Mouse (Mus musculus): ENCODE results near the gene Sh3rf1. TPM values are rescaled to one million over a fixed set of nuclear protein-coding genes. Genes with fewer than 3 reads are reported as not detected.

Gene Sh3rf1
- polyA plus RNA-seq, 1 experiment from 2014 or later: 22.5 TPM

- Histone ChIP-seq H3K36me3 (ENCODE audit: insufficient read depth) (peaks cover 19% of the 10 kb centered on the region), H3K4me1 (ENCODE audit: insufficient read depth) (peaks cover 38% of the 10 kb centered on the region), H3K9ac (no peak overlapping the region), H3K27me3 (ENCODE audit: insufficient read depth, low read length) (no peaks in the 10 kb centered on the region), H3K4me2 (no peak overlapping the region), H3K27ac (ENCODE audit: low read depth) (no peak overlapping the region), H3K9me3 (ENCODE audit: low read depth, low read length) (no peaks in the 10 kb centered on the region), H3K4me3 (ENCODE audit: low read depth, low read length) (no peak overlapping the region)
- ATAC-seq (ENCODE audit: insufficient read depth) (no peak), DNase-seq (no peak)
- 85% methylated on average over 11 of the region's 11 CpGs for WGBS
- TF ChIP-seq CTCF (IDR thresholded peaks at IDR 0.05; ENCODE audit: low read depth): no peak
Measured at GRCm38 (mm10) chr8:61230881-61231755, 7.4 kb downstream of the Sh3rf1 start.

DNA sequence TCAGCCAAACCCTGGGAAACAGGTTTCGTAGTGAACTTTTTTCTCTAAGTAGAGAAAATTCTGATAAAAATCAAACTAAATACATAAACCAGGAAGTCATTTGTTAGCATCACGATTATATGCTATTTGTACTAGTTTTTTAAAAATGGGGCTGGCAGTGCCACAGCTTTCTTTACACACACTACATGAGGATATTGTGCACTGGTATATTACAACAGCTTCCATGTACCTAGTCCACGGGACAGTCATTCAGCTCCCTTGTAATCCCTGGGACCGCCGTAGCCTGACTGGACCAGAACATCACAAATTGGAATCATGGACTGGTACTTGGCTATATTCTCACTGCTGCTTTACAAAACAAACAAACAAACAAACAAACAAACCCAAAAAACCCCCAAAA, 11.8 kb downstream of the Sh3rf1 start:
- ATAC-seq (ENCODE audit: insufficient read depth): no peak
- 68% methylated on average over 5 of the region's 5 CpGs for WGBS
- TF ChIP-seq CTCF (IDR thresholded peaks at IDR 0.05; ENCODE audit: low read depth): no peak
- peaks cover 11% of the 10 kb centered on the region; the same call in 1 of the 2 replicates for H3K36me3 ChIP-seq (ENCODE audit: insufficient read depth)
- H3K4me1 ChIP-seq (ENCODE audit: insufficient read depth): peaks cover 21% of the 10 kb centered on the region
- no peaks in the 10 kb centered on the region for H3K27me3 ChIP-seq (ENCODE audit: insufficient read depth, low read length)
- no peak for DNase-seq
- H3K27ac ChIP-seq (ENCODE audit: low read depth): no peak overlapping the region
- H3K9me3 ChIP-seq (ENCODE audit: low read depth, low read length): no peaks in the 10 kb centered on the region
- no peak overlapping the region for H3K9ac ChIP-seq
- H3K4me3 ChIP-seq (ENCODE audit: low read depth, low read length): no peak overlapping the region
- no peak overlapping the region for H3K4me2 ChIP-seq

DNA sequence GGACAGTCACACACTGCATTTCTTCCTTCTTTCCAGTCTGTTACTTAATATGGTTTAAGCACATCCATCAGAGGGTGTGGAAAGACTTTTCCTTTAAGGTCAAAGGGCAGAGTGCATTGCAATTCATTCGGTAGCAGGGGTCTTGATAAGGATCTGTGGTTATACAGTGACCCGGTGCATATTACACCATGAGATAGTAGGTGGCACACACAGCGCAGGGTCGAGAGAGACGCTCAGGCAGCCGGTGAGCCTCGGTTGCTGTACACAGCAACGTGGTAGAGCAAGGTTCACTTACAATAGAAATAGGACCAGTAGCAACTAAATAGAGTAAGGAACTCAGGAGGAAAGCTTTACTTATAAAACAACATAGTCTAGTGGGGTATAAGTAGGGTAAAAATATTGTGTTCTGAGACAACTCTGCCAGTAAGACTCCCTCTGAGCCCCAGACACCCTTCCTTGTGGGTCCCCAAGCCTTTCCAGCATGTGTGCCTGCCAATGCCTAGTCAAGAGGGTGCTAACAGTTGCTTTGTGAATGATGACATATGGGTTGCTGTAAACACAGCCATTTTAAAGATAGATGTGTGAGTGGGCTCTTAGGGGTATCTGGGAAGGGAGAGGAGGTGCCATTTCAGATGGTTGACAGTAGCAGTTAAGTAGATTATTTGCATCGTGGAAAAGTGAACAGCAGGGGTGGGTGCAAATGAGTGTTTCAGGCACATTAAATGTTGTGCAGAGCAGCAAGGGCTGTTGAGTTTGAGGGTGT, 13.0 kb downstream of the Sh3rf1 start:
- DNase-seq: no peak
- Histone ChIP-seq H3K27ac (ENCODE audit: low read depth) (no peak overlapping the region), H3K36me3 (ENCODE audit: insufficient read depth) (peaks cover 11% of the 10 kb centered on the region; the same call in 1 of the 2 replicates), H3K27me3 (ENCODE audit: insufficient read depth, low read length) (no peaks in the 10 kb centered on the region), H3K4me2 (no peak overlapping the region), H3K4me1 (ENCODE audit: insufficient read depth) (peaks cover 21% of the 10 kb centered on the region), H3K9me3 (ENCODE audit: low read depth, low read length) (no peaks in the 10 kb centered on the region), H3K9ac (no peak overlapping the region), H3K4me3 (ENCODE audit: low read depth, low read length) (no peak overlapping the region)
- TF ChIP-seq CTCF (IDR thresholded peaks at IDR 0.05; ENCODE audit: low read depth): no peak
- peak; percentile 26; the same call in 1 of the 2 replicates for ATAC-seq (ENCODE audit: insufficient read depth)
- WGBS: 39% methylated on average over 9 of the region's 9 CpGs

- Histone ChIP-seq H3K27me3 (ENCODE audit: insufficient read depth, low read length) (no peaks in the 10 kb centered on the region), H3K4me2 (no peak overlapping the region), H3K4me1 (ENCODE audit: insufficient read depth) (peaks cover 14% of the 10 kb centered on the region; the same call in 1 of the 2 replicates), H3K9me3 (ENCODE audit: low read depth, low read length) (peaks cover 4% of the 10 kb centered on the region; the same call in 1 of the 2 replicates), H3K36me3 (ENCODE audit: insufficient read depth) (peaks cover 17% of the 10 kb centered on the region; the same call in 1 of the 2 replicates), H3K27ac (ENCODE audit: low read depth) (no peak overlapping the region), H3K9ac (no peak overlapping the region), H3K4me3 (ENCODE audit: low read depth, low read length) (no peak overlapping the region)
- DNase-seq (no peak), ATAC-seq (ENCODE audit: insufficient read depth) (no peak)
- no peak for TF ChIP-seq CTCF (IDR thresholded peaks at IDR 0.05; ENCODE audit: low read depth)
- WGBS: 41% methylated on average over 3 of the region's 3 CpGs
Measured at GRCm38 (mm10) chr8:61239576-61239975, 15.9 kb downstream of the Sh3rf1 start.

DNA sequence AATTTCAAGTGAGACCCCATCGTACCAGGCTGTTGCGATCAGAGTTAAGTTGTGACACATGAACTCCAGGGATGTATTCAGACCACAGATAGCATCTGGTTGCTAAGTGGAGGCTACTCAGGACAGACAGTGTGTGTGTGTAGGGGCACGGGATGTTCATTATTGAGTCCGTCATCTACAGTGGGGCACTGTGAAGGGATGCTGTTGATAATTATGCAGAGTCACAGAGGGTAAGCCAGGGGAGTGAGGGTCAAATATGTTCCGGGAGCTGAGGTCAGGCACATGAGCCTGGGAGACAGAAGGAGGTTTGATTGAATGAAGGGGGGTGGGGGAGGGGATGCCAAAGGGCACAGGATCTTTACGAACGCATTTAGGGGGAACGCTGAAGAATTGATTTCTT, 17.6 kb downstream of the Sh3rf1 start:
- TF ChIP-seq CTCF (IDR thresholded peaks at IDR 0.05; ENCODE audit: low read depth): no peak
- Histone ChIP-seq H3K27ac (ENCODE audit: low read depth) (no peak overlapping the region), H3K4me3 (ENCODE audit: low read depth, low read length) (no peak overlapping the region), H3K9me3 (ENCODE audit: low read depth, low read length) (peaks cover 4% of the 10 kb centered on the region; the same call in 1 of the 2 replicates), H3K9ac (no peak overlapping the region), H3K27me3 (ENCODE audit: insufficient read depth, low read length) (no peaks in the 10 kb centered on the region), H3K36me3 (ENCODE audit: insufficient read depth) (peaks cover 17% of the 10 kb centered on the region; the same call in 1 of the 2 replicates), H3K4me2 (no peak overlapping the region), H3K4me1 (ENCODE audit: insufficient read depth) (peaks cover 4% of the 10 kb centered on the region; the same call in 1 of the 2 replicates)
- 79% methylated on average over 8 of the region's 8 CpGs for WGBS
- ATAC-seq (ENCODE audit: insufficient read depth) (no peak), DNase-seq (no peak)

- Histone ChIP-seq H3K27me3 (ENCODE audit: insufficient read depth, low read length) (no peaks in the 10 kb centered on the region), H3K4me1 (ENCODE audit: insufficient read depth) (no peaks in the 10 kb centered on the region), H3K9ac (no peak overlapping the region), H3K4me3 (ENCODE audit: low read depth, low read length) (no peak overlapping the region), H3K27ac (ENCODE audit: low read depth) (no peak overlapping the region), H3K4me2 (no peak overlapping the region), H3K36me3 (ENCODE audit: insufficient read depth) (peaks cover 13% of the 10 kb centered on the region; the same call in 1 of the 2 replicates), H3K9me3 (ENCODE audit: low read depth, low read length) (peaks cover 4% of the 10 kb centered on the region; the same call in 1 of the 2 replicates)
- no peak for DNase-seq
- ATAC-seq (ENCODE audit: insufficient read depth): no peak
- TF ChIP-seq CTCF (IDR thresholded peaks at IDR 0.05; ENCODE audit: low read depth): no peak
- WGBS: 89% methylated on average over 19 of the region's 19 CpGs
Measured at GRCm38 (mm10) chr8:61242896-61243295, 19.2 kb downstream of the Sh3rf1 start.

DNA sequence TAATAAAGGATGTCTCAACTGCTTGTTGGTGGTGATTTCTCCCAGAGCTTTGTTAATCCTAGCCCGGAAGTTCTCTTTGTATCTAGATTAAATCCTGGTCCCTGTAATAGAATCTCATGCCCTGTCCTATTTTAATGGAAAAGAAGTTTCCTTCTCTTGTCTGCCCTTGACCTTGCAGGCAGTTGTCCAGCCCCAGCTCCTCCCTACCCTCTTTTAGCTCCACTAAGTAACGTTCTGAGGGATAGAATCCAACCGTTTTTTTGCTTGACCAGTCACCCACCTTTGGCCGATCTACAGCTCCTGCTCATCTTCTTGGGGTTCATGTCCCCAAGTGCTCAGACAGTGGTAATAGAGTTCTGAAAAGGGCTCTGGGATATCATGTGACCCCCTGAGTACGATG, 19.8 kb downstream of the Sh3rf1 start:
- Histone ChIP-seq H3K4me1 (ENCODE audit: insufficient read depth) (no peaks in the 10 kb centered on the region), H3K9ac (no peak overlapping the region), H3K4me2 (no peak overlapping the region), H3K9me3 (ENCODE audit: low read depth, low read length) (peaks cover 4% of the 10 kb centered on the region; the same call in 1 of the 2 replicates), H3K4me3 (ENCODE audit: low read depth, low read length) (no peak overlapping the region), H3K27ac (ENCODE audit: low read depth) (no peak overlapping the region), H3K27me3 (ENCODE audit: insufficient read depth, low read length) (no peaks in the 10 kb centered on the region), H3K36me3 (ENCODE audit: insufficient read depth) (0 out of 2 replicates have a peak, but pooled peaks cover 10% of the 10 kb centered on the region)
- TF ChIP-seq CTCF (IDR thresholded peaks at IDR 0.05; ENCODE audit: low read depth): no peak
- no peak for ATAC-seq (ENCODE audit: insufficient read depth)
- DNase-seq: no peak
- WGBS: 92% methylated on average over 5 of the region's 5 CpGs

Data from lung, embryonic 14.5 days (tissue).